Mouse (Mus musculus): ENCODE results near the gene Bcas3.

The Bcas3 gene

GRCm38 (mm10) chr11:85841211-85841681 lies 488.3 kb downstream of the Bcas3 start:
- no peak for DNase-seq (ENCODE audit: low spot score in 2 of 2)

GRCm38 (mm10) chr11:85841980-85842379 lies 489.0 kb downstream of the Bcas3 start:
- peak in 1 of 2 experiments; percentile 42 for DNase-seq (ENCODE audit: low spot score in 2 of 2)

GRCm38 (mm10) chr11:85842596-85843346 lies 489.8 kb downstream of the Bcas3 start:
- no peak for DNase-seq (ENCODE audit: low spot score in 2 of 2)

- DNase-seq (ENCODE audit: low spot score in 2 of 2): peak; percentile 33 to 60
Observed at GRCm38 (mm10) chr11:85843347-85843692, 490.4 kb downstream of the Bcas3 start.

- peak; percentile 44 to 54 for DNase-seq (ENCODE audit: low spot score in 2 of 2)
Observed at GRCm38 (mm10) chr11:85844144-85844965, 491.4 kb downstream of the Bcas3 start.

- no peak for DNase-seq (ENCODE audit: low spot score in 2 of 2)
Observed at GRCm38 (mm10) chr11:85844971-85845370, 492.0 kb downstream of the Bcas3 start.

- no peak for DNase-seq (ENCODE audit: low spot score in 2 of 2)
Observed at GRCm38 (mm10) chr11:85845921-85846320, 493.0 kb downstream of the Bcas3 start.

- no peak for DNase-seq (ENCODE audit: low spot score in 2 of 2)
Observed at GRCm38 (mm10) chr11:85846509-85846908, 493.5 kb downstream of the Bcas3 start.

GRCm38 (mm10) chr11:85849037-85849436 lies 496.1 kb downstream of the Bcas3 start:
- DNase-seq (ENCODE audit: low spot score in 2 of 2): peak in 1 of 2 experiments; percentile 38

- DNase-seq (ENCODE audit: low spot score in 2 of 2): no peak
Observed at GRCm38 (mm10) chr11:85850233-85850632, 497.3 kb downstream of the Bcas3 start, which contains the start of gene Gm11444. Gene Gm11444, minus strand, starts transcription at chr11:85850333.

GRCm38 (mm10) chr11:85850758-85851157 lies 497.8 kb downstream of the Bcas3 start:
- no peak for DNase-seq (ENCODE audit: low spot score in 2 of 2)

GRCm38 (mm10) chr11:85857997-85858698 lies 505.2 kb downstream of the Bcas3 start:
- no peak for DNase-seq (ENCODE audit: low spot score in 2 of 2)

- DNase-seq (ENCODE audit: low spot score in 2 of 2): no peak
Observed at GRCm38 (mm10) chr11:85864363-85864762, 511.4 kb downstream of the Bcas3 start.

All from spleen, postnatal 14 days (tissue).